In genomic region chr4:155761356-155762099, GRCm38 (mm10) we compare ENCODE assay signal across 8 mouse cellular contexts. TPM values are rescaled to one million over a fixed set of nuclear protein-coding genes. Genes with fewer than 3 reads are reported as not detected.
A peak's percentile ranks its signal among the peaks of the same experiment; 100 is the strongest.
DNase-seq lines count a peak whose midpoint lies in the region; ATAC-seq and TF ChIP-seq lines count a peak whose summit lies in the region.

No protein-coding gene starts in this region.

- no peak for TF ChIP-seq RAD21 in CH12.LX (IDR thresholded peaks at IDR 0.05; ENCODE audit: low read depth, low read length)

- dilution Hi-C loops in CH12.LX (cut with MboI; ENCODE audit: extremely low pct_ligation_motif_present, extremely low pct_unique_long_range_greater_than_20kb, low sequenced_read_pairs) = no loop called here

- 3% methylated on average over 28 of the region's 28 CpGs for WGBS in limb, embryonic 10.5 days
- WGBS in neural tube, embryonic 15.5 days = 3% methylated on average over 28 of the region's 28 CpGs

- H3K9ac ChIP-seq in CH12.LX (ENCODE audit: insufficient read depth, low read depth) = peak overlapping the region; percentile 65
- H3K9ac ChIP-seq in neural tube, embryonic 15.5 days (replicated peaks) = peak overlapping the region; percentile 63

- peaks cover 15 to 28% of the 10 kb centered on the region in 2 experiments for H3K36me3 ChIP-seq in CH12.LX (replicated peaks in 1 of 2; ENCODE audit: control insufficient read depth in 1 of 2, insufficient read depth in 1 of 2, low read length in 1 of 2)
- H3K36me3 ChIP-seq in limb, embryonic 10.5 days = peaks cover 21% of the 10 kb centered on the region
- peaks cover 2% of the 10 kb centered on the region for H3K36me3 ChIP-seq in neural tube, embryonic 15.5 days

- H3K4me2 ChIP-seq in CH12.LX (ENCODE audit: insufficient read depth, low read depth, poor library complexity, severe bottlenecking) = peak overlapping the region; percentile 74
- peak overlapping the region; percentile 99 for H3K4me2 ChIP-seq in neural tube, embryonic 15.5 days

- H3K79me2 ChIP-seq in CH12.LX (replicated peaks; ENCODE audit: control insufficient read depth, extremely low read depth, insufficient read depth, poor library complexity, severe bottlenecking) = peaks cover 40% of the 10 kb centered on the region

- H3K4me3 ChIP-seq in gastrocnemius, adult 2 months = peak overlapping the region; percentile 85
- peak overlapping the region; percentile 62 to 98 (median 66) for H3K4me3 ChIP-seq in CH12.LX (replicated peaks in 1 of 3; ENCODE audit: low read depth in 2 of 3, low read length in 2 of 3, poor library complexity in 1 of 3)
- peak overlapping the region; percentile 85 for H3K4me3 ChIP-seq in limb, embryonic 10.5 days
- H3K4me3 ChIP-seq in neural tube, embryonic 15.5 days (replicated peaks) = peak overlapping the region; percentile 82

- H3K27me3 ChIP-seq in CH12.LX (replicated peaks) = no peaks in the 10 kb centered on the region
- H3K27me3 ChIP-seq in limb, embryonic 10.5 days (ENCODE audit: low read depth, poor library complexity, severe bottlenecking) = no peaks in the 10 kb centered on the region
- H3K27me3 ChIP-seq in neural tube, embryonic 15.5 days (replicated peaks) = no peaks in the 10 kb centered on the region

- in situ Hi-C loops in CH12.LX (cut with MboI; ENCODE audit: low pct_ligation_motif_present, low pct_unique_long_range_greater_than_20kb, low sequenced_read_pairs) = no loop called here

- no peak for TF ChIP-seq POLR2A in CH12.LX (IDR thresholded peaks at IDR 0.05; ENCODE audit: low read depth, low read length)

- H3K4me1 ChIP-seq in CH12.LX (ENCODE audit: control insufficient read depth in 1 of 2, insufficient read depth in 2 of 2) = peaks cover 14 to 24% of the 10 kb centered on the region in 2 experiments
- H3K4me1 ChIP-seq in limb, embryonic 10.5 days = peaks cover 32% of the 10 kb centered on the region
- peaks cover 31% of the 10 kb centered on the region for H3K4me1 ChIP-seq in neural tube, embryonic 15.5 days

- TF ChIP-seq CTCF in gastrocnemius, adult 2 months (IDR thresholded peaks at IDR 0.05) = no peak
- no peak for TF ChIP-seq CTCF in CH12.LX (conservative IDR thresholded peaks at IDR 0.05 in 1 of 2, IDR thresholded peaks at IDR 0.05 in 1 of 2; ENCODE audit: low read depth in 2 of 2, low read length in 2 of 2)

- intact Hi-C loops in gastrocnemius, adult 2 months (cut with DNase I) = no loop called here
- intact Hi-C loops in left cerebral cortex, postnatal 36 days (cut with DNase I) = loop anchor here (5.0 kb wide), 1 partner anchor 94 kb away; the partner anchor contains the start of gene Mib2

- H3K27ac ChIP-seq in gastrocnemius, adult 2 months = peak overlapping the region; percentile 94
- no peak overlapping the region for H3K27ac ChIP-seq in CH12.LX (ENCODE audit: insufficient read depth, low read depth)
- H3K27ac ChIP-seq in limb, embryonic 10.5 days = peak overlapping the region; percentile 83
- H3K27ac ChIP-seq in neural tube, embryonic 15.5 days (replicated peaks) = peak overlapping the region; percentile 23

- H3K9me3 ChIP-seq in CH12.LX (replicated peaks; ENCODE audit: low read length) = no peaks in the 10 kb centered on the region
- H3K9me3 ChIP-seq in limb, embryonic 10.5 days (replicated peaks) = no peaks in the 10 kb centered on the region
- H3K9me3 ChIP-seq in neural tube, embryonic 15.5 days (replicated peaks) = no peaks in the 10 kb centered on the region

- TF ChIP-seq EP300 in CH12.LX (IDR thresholded peaks at IDR 0.05; ENCODE audit: low read length) = no peak

- peak; percentile 45 for ATAC-seq in erythroblast, adult 5-6 weeks (replicated peaks; ENCODE audit: low FRiP score, poor library complexity, severe bottlenecking)
- ATAC-seq in neural tube, embryonic 15.5 days (ENCODE audit: low FRiP score) = no peak; the same call in 1 of the 2 replicates

- DNase-seq in gastrocnemius, adult 2 months = peak; percentile 50
- no peak for DNase-seq in gastrocnemius, adult 18-20 months (ENCODE audit: low spot score)
- no peak for DNase-seq in CH12.LX (ENCODE audit: extremely low read depth)
- DNase-seq in limb, embryonic 10.5 days (ENCODE audit: low spot score) = no peak
- no peak for DNase-seq in natural killer cell, adult 2 months (ENCODE audit: low spot score in 2 of 2)
- no peak for DNase-seq in left cerebral cortex, postnatal 36 days (ENCODE audit: low spot score in 2 of 2)

TF ChIP-seq in CH12.LX, 34 proteins besides CTCF, POLR2A, EP300 and RAD21 (continues in another document):
- TF ChIP-seq RCOR1 (conservative IDR thresholded peaks at IDR 0.05; ENCODE audit: low read depth, low read length) = no peak
- TF ChIP-seq ELF1 (IDR thresholded peaks at IDR 0.05; ENCODE audit: low read depth, low read length) = no peak
- no peak for TF ChIP-seq MAFK (IDR thresholded peaks at IDR 0.05; ENCODE audit: insufficient replicate concordance, low read length)
- TF ChIP-seq IRF4 (IDR thresholded peaks at IDR 0.05; ENCODE audit: low read depth, low read length) = no peak
- no peak for TF ChIP-seq JUN (IDR thresholded peaks at IDR 0.05; ENCODE audit: insufficient read depth, low read depth, low read length)
- TF ChIP-seq MAX (IDR thresholded peaks at IDR 0.05; ENCODE audit: low read length) = no peak
- no peak for TF ChIP-seq MXI1 (IDR thresholded peaks at IDR 0.05; ENCODE audit: low read depth, low read length)
- TF ChIP-seq SMC3 (IDR thresholded peaks at IDR 0.05; ENCODE audit: low read depth, low read length) = no peak
- TF ChIP-seq TCF12 (IDR thresholded peaks at IDR 0.05; ENCODE audit: low read depth, low read length) = no peak
- TF ChIP-seq MEF2A (IDR thresholded peaks at IDR 0.05; ENCODE audit: borderline replicate concordance, low read depth, low read length) = no peak
- no peak for TF ChIP-seq ZMIZ1 (IDR thresholded peaks at IDR 0.05; ENCODE audit: low read depth, low read length)

RNA-seq across cellular contexts. Expression of gene Atad3a, which starts 0.6 kb away (rescaled TPM):
- 10 to 100 TPM; 25.4 to 35.3 TPM for total RNA-seq in gastrocnemius, adult 2 months (2021)
- 10 to 100 TPM; 25.0 to 28.1 TPM for total RNA-seq in gastrocnemius, adult 18-20 months (2021)
- total RNA-seq in CH12.LX (2012; rRNA removed) (154 and 175 TPM in 2 replicates), CH12.LX (2014; rRNA removed) (133 and 135 TPM in 2 replicates)
- polyA plus RNA-seq in CH12.LX (2012; ENCODE audit: insufficient read length, low read depth) = 182 and 216 TPM in 2 replicates
- 4.6 and 14.0 TPM in 2 replicates for total RNA-seq in erythroblast, adult 5-6 weeks (2015; ENCODE audit: low replicate concordance)
- 11.9 and 17.4 TPM in 2 replicates for total RNA-seq in erythroblast, adult 5-6 weeks (2017; ENCODE audit: low replicate concordance)
- 138 and 161 TPM in 2 replicates for polyA plus RNA-seq in limb, embryonic 10.5 days (2016; fragmentation: Nextera tagmentation; extraction: Ambion mirVana)
- 90.0 and 96.6 TPM in 2 replicates for polyA plus RNA-seq in neural tube, embryonic 15.5 days (2015; fragmentation: Nextera tagmentation; extraction: Ambion mirVana)
- total RNA-seq in left cerebral cortex, postnatal 36 days (2021) = 10 to 100 TPM; 37.5 to 48.3 TPM

RNA-seq across cellular contexts. Expression of gene Vwa1, which starts 13.0 kb away (rescaled TPM):
- total RNA-seq in gastrocnemius, adult 2 months (2021) = 1 to 10 TPM; 4.8 to 7.4 TPM
- 1 to 10 TPM; 5.3 to 9.7 TPM for total RNA-seq in gastrocnemius, adult 18-20 months (2021)
- total RNA-seq in CH12.LX (2012; rRNA removed) = 1.2 and 1.8 TPM in 2 replicates
- total RNA-seq in CH12.LX (2014; rRNA removed) = 0.12 and 0.15 TPM in 2 replicates
- 0.12 and 0.13 TPM in 2 replicates for polyA plus RNA-seq in CH12.LX (2012; ENCODE audit: insufficient read length, low read depth)
- total RNA-seq in erythroblast, adult 5-6 weeks (2015; ENCODE audit: low replicate concordance) = not detected in 2 replicates
- total RNA-seq in erythroblast, adult 5-6 weeks (2017; ENCODE audit: low replicate concordance) = not detected in 2 replicates
- polyA plus RNA-seq in limb, embryonic 10.5 days (2016; fragmentation: Nextera tagmentation; extraction: Ambion mirVana) = 4.7 and 6.6 TPM in 2 replicates
- 30.0 and 31.9 TPM in 2 replicates for polyA plus RNA-seq in neural tube, embryonic 15.5 days (2015; fragmentation: Nextera tagmentation; extraction: Ambion mirVana)
- 10 to 100 TPM; 13.1 to 13.4 TPM for total RNA-seq in left cerebral cortex, postnatal 36 days (2021)

RNA-seq across cellular contexts. Expression of gene Tmem88b, which starts 24.1 kb away (rescaled TPM):
- 1 to 10 TPM in 1 of 2 experiments, under 1 TPM in 1; 0.66 to 1.1 TPM for total RNA-seq in gastrocnemius, adult 2 months (2021)
- under 1 TPM; 0.39 to 0.47 TPM for total RNA-seq in gastrocnemius, adult 18-20 months (2021)
- 0.04 TPM in 2 replicates for total RNA-seq in CH12.LX (2012; rRNA removed)
- total RNA-seq in CH12.LX (2014; rRNA removed) = not detected in 2 replicates
- polyA plus RNA-seq in CH12.LX (2012; ENCODE audit: insufficient read length, low read depth) = not detected in 2 replicates
- total RNA-seq in erythroblast, adult 5-6 weeks (2015; ENCODE audit: low replicate concordance) = 1.3 TPM in 1 of 2 replicates, not detected in the other
- total RNA-seq in erythroblast, adult 5-6 weeks (2017; ENCODE audit: low replicate concordance) = 0.42 and 1.3 TPM in 2 replicates
- polyA plus RNA-seq in limb, embryonic 10.5 days (2016; fragmentation: Nextera tagmentation; extraction: Ambion mirVana) = 0.30 and 0.33 TPM in 2 replicates
- polyA plus RNA-seq in neural tube, embryonic 15.5 days (2015; fragmentation: Nextera tagmentation; extraction: Ambion mirVana) = 0.78 and 1.2 TPM in 2 replicates
- 10 to 100 TPM; 18.3 to 30.0 TPM for total RNA-seq in left cerebral cortex, postnatal 36 days (2021)

RNA-seq across cellular contexts. Expression of gene Tmem240, which starts 26.9 kb away (rescaled TPM):
- under 1 TPM; 0.41 to 0.67 TPM for total RNA-seq in gastrocnemius, adult 2 months (2021)
- total RNA-seq in gastrocnemius, adult 18-20 months (2021) = under 1 TPM; 0.07 to 0.25 TPM
- 0.34 and 0.38 TPM in 2 replicates for total RNA-seq in CH12.LX (2012; rRNA removed)
- not detected in 2 replicates for total RNA-seq in CH12.LX (2014; rRNA removed)
- polyA plus RNA-seq in CH12.LX (2012; ENCODE audit: insufficient read length, low read depth) = 0.11 and 0.14 TPM in 2 replicates
- total RNA-seq in erythroblast, adult 5-6 weeks (2015; ENCODE audit: low replicate concordance) = 0.19 TPM in 1 of 2 replicates, not detected in the other
- total RNA-seq in erythroblast, adult 5-6 weeks (2017; ENCODE audit: low replicate concordance) = not detected in 2 replicates
- 0.58 and 0.79 TPM in 2 replicates for polyA plus RNA-seq in limb, embryonic 10.5 days (2016; fragmentation: Nextera tagmentation; extraction: Ambion mirVana)
- polyA plus RNA-seq in neural tube, embryonic 15.5 days (2015; fragmentation: Nextera tagmentation; extraction: Ambion mirVana) = 23.7 and 28.3 TPM in 2 replicates
- 10 to 100 TPM; 55.5 to 62.2 TPM for total RNA-seq in left cerebral cortex, postnatal 36 days (2021)

RNA-seq across cellular contexts. Expression of gene Ankrd65, which starts 28.7 kb away (rescaled TPM):
- not detected for total RNA-seq in gastrocnemius, adult 2 months (2021)
- not detected for total RNA-seq in gastrocnemius, adult 18-20 months (2021)
- not detected in 2 replicates for total RNA-seq in CH12.LX (2012; rRNA removed)
- total RNA-seq in CH12.LX (2014; rRNA removed) = not detected in 2 replicates
- not detected in 2 replicates for polyA plus RNA-seq in CH12.LX (2012; ENCODE audit: insufficient read length, low read depth)
- total RNA-seq in erythroblast, adult 5-6 weeks (2015; ENCODE audit: low replicate concordance) = 2.5 TPM in 1 of 2 replicates, not detected in the other
- total RNA-seq in erythroblast, adult 5-6 weeks (2017; ENCODE audit: low replicate concordance) = 1.7 and 4.3 TPM in 2 replicates
- 0.18 TPM in 1 of 2 replicates, not detected in the other for polyA plus RNA-seq in limb, embryonic 10.5 days (2016; fragmentation: Nextera tagmentation; extraction: Ambion mirVana)
- 0.27 TPM in 1 of 2 replicates, not detected in the other for polyA plus RNA-seq in neural tube, embryonic 15.5 days (2015; fragmentation: Nextera tagmentation; extraction: Ambion mirVana)
- total RNA-seq in left cerebral cortex, postnatal 36 days (2021) = not detected

Comparison
In these comparisons a context has a peak if more than half of its experiments do, and no peak if none do; other contexts are left out.
1. RNA of gene Tmem88b, which starts 24.1 kb away (total RNA-seq): 18.3 to 30.0 TPM in left cerebral cortex, postnatal 36 days; 0.42 to 1.3 TPM in erythroblast, adult 5-6 weeks, 0.66 to 1.1 TPM in gastrocnemius, adult 2 months, 0.39 to 0.47 TPM in gastrocnemius, adult 18-20 months and 0.04 TPM in CH12.LX; every median in the first group is over 4 times any median in the second.
2. Peak in every context shown above with its lines, with median percentiles within 50 percentile points of each other: H3K4me3 ChIP-seq.